Mouse (Mus musculus) left cerebral cortex, postnatal 4 days (tissue): ENCODE data around the gene Adamtsl3. TPM values are rescaled to one million over a fixed set of nuclear protein-coding genes. Genes with fewer than 3 reads are reported as not detected.
"Not testable (repeated sequence)": the region's sequence is repeated elsewhere in the genome, so short reads cannot be mapped to it uniquely, and the experiment has no call there.

ENCODE experiments used
- DNase-seq: peaks from one replicate; pipeline ENCODE4 v3.0.0-alpha.2; 2022
- intact Hi-C: fragments of 180-260 bp; cut with DNase I; formaldehyde crosslinking; loops from one replicate; pipeline ENCODE4 v1.15.1; 2025
- total RNA-seq, 2 experiments: library from RNA; stranded (reverse); gene quantifications; 2 replicates each; pipeline ENCODE4 v1.2.3; 2021

Adamtsl3 gene
- total RNA-seq, 2 experiments from 2014 or later = 2.8 to 3.7 TPM

- no peak for DNase-seq
- intact Hi-C loops = no loop called here
Measured at GRCm38 (mm10) chr7:82416653-82417052, 81.2 kb downstream of the Adamtsl3 start.

GRCm38 (mm10) chr7:82417053-82417452, 81.6 kb downstream of the Adamtsl3 start:
- no peak for DNase-seq
- intact Hi-C loops = no loop called here

- DNase-seq, intact Hi-C loops: not testable (repeated sequence)
Measured at GRCm38 (mm10) chr7:82420329-82421052, 85.0 kb downstream of the Adamtsl3 start.

- intact Hi-C loops = no loop called here
- no peak for DNase-seq
Measured at GRCm38 (mm10) chr7:82422561-82422960, 87.1 kb downstream of the Adamtsl3 start.

- intact Hi-C loops = no loop called here
Measured at GRCm38 (mm10) chr7:82423602-82424001, 88.1 kb downstream of the Adamtsl3 start.

GRCm38 (mm10) chr7:82424281-82424680, 88.8 kb downstream of the Adamtsl3 start:
- no peak for DNase-seq
- intact Hi-C loops = no loop called here

More at GRCm38 (mm10) chr7:82423602-82424001, 88.1 kb downstream of the Adamtsl3 start:
- DNase-seq = no peak

GRCm38 (mm10) chr7:82425374-82425773, 89.9 kb downstream of the Adamtsl3 start:
- intact Hi-C loops = no loop called here
- DNase-seq = no peak

GRCm38 (mm10) chr7:82429447-82429846, 94.0 kb downstream of the Adamtsl3 start:
- intact Hi-C loops = no loop called here
- no peak for DNase-seq

GRCm38 (mm10) chr7:82431572-82431971, 96.1 kb downstream of the Adamtsl3 start:
- intact Hi-C loops = no loop called here
- DNase-seq = no peak

GRCm38 (mm10) chr7:82433226-82433625, 97.7 kb downstream of the Adamtsl3 start:
- intact Hi-C loops = no loop called here
- no peak for DNase-seq

GRCm38 (mm10) chr7:82458376-82458775, 122.9 kb downstream of the Adamtsl3 start:
- intact Hi-C loops = no loop called here

GRCm38 (mm10) chr7:82462921-82463523, 127.5 kb downstream of the Adamtsl3 start:
- intact Hi-C loops = no loop called here
- no peak for DNase-seq

More at GRCm38 (mm10) chr7:82458376-82458775, 122.9 kb downstream of the Adamtsl3 start:
- no peak for DNase-seq

- intact Hi-C loops = no loop called here
- DNase-seq = no peak
Measured at GRCm38 (mm10) chr7:82464364-82464763, 128.9 kb downstream of the Adamtsl3 start.

GRCm38 (mm10) chr7:82465437-82465836, 129.9 kb downstream of the Adamtsl3 start:
- DNase-seq = no peak
- intact Hi-C loops = no loop called here

- intact Hi-C loops = no loop called here
- DNase-seq = no peak
Measured at GRCm38 (mm10) chr7:82476441-82477221, 141.1 kb downstream of the Adamtsl3 start.

- no peak for DNase-seq
- intact Hi-C loops = no loop called here
Measured at GRCm38 (mm10) chr7:82478461-82478860, 143.0 kb downstream of the Adamtsl3 start.

- peak; percentile 21 for DNase-seq
- intact Hi-C loops = no loop called here
Measured at GRCm38 (mm10) chr7:82478861-82479755, 143.6 kb downstream of the Adamtsl3 start.

- peak; percentile 5 for DNase-seq
- intact Hi-C loops = no loop called here
Measured at GRCm38 (mm10) chr7:82483426-82483825, 147.9 kb downstream of the Adamtsl3 start.

GRCm38 (mm10) chr7:82484834-82485233, 149.3 kb downstream of the Adamtsl3 start:
- intact Hi-C loops = no loop called here
- DNase-seq = peak; percentile 67

GRCm38 (mm10) chr7:82485344-82485954, 150.0 kb downstream of the Adamtsl3 start:
- no peak for DNase-seq
- intact Hi-C loops = no loop called here
